Mouse (Mus musculus): ENCODE measurements around the gene Ints3.
A peak's percentile ranks its signal among the peaks of the same experiment; 100 is the strongest.

The Ints3 gene

GRCm38 (mm10) chr3:90391004-90391403 is 42.4 kb downstream of the Ints3 start:
- DNase-seq (ENCODE audit: low read depth, low spot score), result no peak

- no peak for DNase-seq (ENCODE audit: low read depth, low spot score)
Measured at GRCm38 (mm10) chr3:90389511-90390490, 43.6 kb downstream of the Ints3 start, which contains the start of gene Slc27a3. Slc27a3 (minus strand) TSS chr3:90389938.

GRCm38 (mm10) chr3:90388726-90389510 is 44.5 kb downstream of the Ints3 start:
- DNase-seq (ENCODE audit: low read depth, low spot score), result no peak

GRCm38 (mm10) chr3:90388192-90388591 is 45.2 kb downstream of the Ints3 start:
- DNase-seq (ENCODE audit: low read depth, low spot score), result no peak

- DNase-seq (ENCODE audit: low read depth, low spot score), result no peak
Measured at GRCm38 (mm10) chr3:90387483-90387882, 45.9 kb downstream of the Ints3 start.

GRCm38 (mm10) chr3:90386817-90387216 is 46.6 kb downstream of the Ints3 start:
- no peak for DNase-seq (ENCODE audit: low read depth, low spot score)

GRCm38 (mm10) chr3:90384851-90385375 is 48.5 kb downstream of the Ints3 start:
- no peak for DNase-seq (ENCODE audit: low read depth, low spot score)

GRCm38 (mm10) chr3:90383690-90384089 is 49.7 kb downstream of the Ints3 start:
- no peak for DNase-seq (ENCODE audit: low read depth, low spot score)

- DNase-seq (ENCODE audit: low read depth, low spot score), result no peak
Measured at GRCm38 (mm10) chr3:90381727-90382126, 51.7 kb downstream of the Ints3 start.

- DNase-seq (ENCODE audit: low read depth, low spot score), result no peak
Measured at GRCm38 (mm10) chr3:90378496-90378895, 54.9 kb downstream of the Ints3 start.

- DNase-seq (ENCODE audit: low read depth, low spot score), result no peak
Measured at GRCm38 (mm10) chr3:90376247-90376585, 57.2 kb downstream of the Ints3 start.

GRCm38 (mm10) chr3:90375562-90376246 is 57.7 kb downstream of the Ints3 start:
- DNase-seq (ENCODE audit: low read depth, low spot score), result no peak

GRCm38 (mm10) chr3:90374368-90374767 is 59.1 kb downstream of the Ints3 start:
- DNase-seq (ENCODE audit: low read depth, low spot score), result no peak

- peak; percentile 89 for DNase-seq (ENCODE audit: low read depth, low spot score)
Measured at GRCm38 (mm10) chr3:90373432-90374028, 59.9 kb downstream of the Ints3 start.

GRCm38 (mm10) chr3:90372817-90373216 is 60.6 kb downstream of the Ints3 start:
- DNase-seq (ENCODE audit: low read depth, low spot score), result peak; percentile 21

- no peak for DNase-seq (ENCODE audit: low read depth, low spot score)
Measured at GRCm38 (mm10) chr3:90371857-90372256, 61.6 kb downstream of the Ints3 start.

- no peak for DNase-seq (ENCODE audit: low read depth, low spot score)
Measured at GRCm38 (mm10) chr3:90369041-90369440, 64.4 kb downstream of the Ints3 start.

- DNase-seq (ENCODE audit: low read depth, low spot score), result no peak
Measured at GRCm38 (mm10) chr3:90367001-90367632, 66.3 kb downstream of the Ints3 start.

GRCm38 (mm10) chr3:90362346-90362745 is 71.1 kb downstream of the Ints3 start:
- no peak for DNase-seq (ENCODE audit: low read depth, low spot score)

- DNase-seq (ENCODE audit: low read depth, low spot score), result no peak
Measured at GRCm38 (mm10) chr3:90361476-90361875, 71.9 kb downstream of the Ints3 start.

GRCm38 (mm10) chr3:90359230-90359629 is 74.2 kb downstream of the Ints3 start:
- DNase-seq (ENCODE audit: low read depth, low spot score), result no peak
